Mouse (Mus musculus) bone marrow macrophage, adult 2 months (primary cell): Measurements from ENCODE around the gene Creg1.

Experiments used
- CTCF ChIP-seq: IDR thresholded peaks from 2 replicates; pipeline ENCODE4 v1.5.1; 2012; ENCODE audit warnings: low read depth, mild to moderate bottlenecking, low read length, moderate library complexity
- POLR2A ChIP-seq: IDR thresholded peaks from 2 replicates; pipeline ENCODE4 v1.6.1; 2012; ENCODE audit warnings: mild to moderate bottlenecking, low read depth, low read length, borderline replicate concordance

GRCm38 (mm10) chr1:165762914-165763634, 472 bp upstream of the Creg1 start:
- TF ChIP-seq POLR2A (no peak), CTCF (no peak)
